Mouse (Mus musculus): ENCODE results near the gene Mrpl46. TPM values are rescaled to one million over a fixed set of nuclear protein-coding genes. Genes with fewer than 3 reads are reported as not detected.

The Mrpl46 gene
- total RNA-seq, 2 experiments from 2014 or later, result 13.0 to 19.3 TPM

DNA sequence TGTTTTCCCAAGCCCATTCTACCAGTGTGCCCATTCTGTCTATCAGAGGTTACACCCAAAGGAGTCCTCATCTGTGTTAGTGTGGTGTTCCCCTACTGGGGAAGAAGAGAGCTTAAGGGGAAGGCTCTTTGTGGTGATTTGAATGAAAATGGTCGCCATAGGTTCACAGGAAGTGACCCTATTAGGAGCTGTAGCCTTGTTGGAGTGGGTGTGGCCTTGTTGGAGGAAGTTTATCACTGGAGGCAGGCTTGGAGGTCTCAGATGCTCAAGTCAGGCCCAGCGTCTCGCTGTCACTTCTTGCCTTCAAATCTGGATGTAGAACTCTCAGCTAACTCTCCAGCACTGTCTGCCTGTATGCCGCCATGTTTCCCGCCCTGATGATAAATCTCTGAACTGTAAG, 12.4 kb downstream of the Mrpl46 start:
- no peak for ATAC-seq (replicated peaks; ENCODE audit: low FRiP score, poor library complexity, severe bottlenecking)

- no peak for ATAC-seq (replicated peaks; ENCODE audit: low FRiP score, poor library complexity, severe bottlenecking)
Measured at GRCm38 (mm10) chr7:78769075-78769652, 14.2 kb downstream of the Mrpl46 start.

GRCm38 (mm10) chr7:78767929-78768531, 15.3 kb downstream of the Mrpl46 start:
- ATAC-seq (replicated peaks; ENCODE audit: low FRiP score, poor library complexity, severe bottlenecking), result no peak

GRCm38 (mm10) chr7:78766019-78766683, 17.2 kb downstream of the Mrpl46 start:
- ATAC-seq (replicated peaks; ENCODE audit: low FRiP score, poor library complexity, severe bottlenecking), result no peak

DNA sequence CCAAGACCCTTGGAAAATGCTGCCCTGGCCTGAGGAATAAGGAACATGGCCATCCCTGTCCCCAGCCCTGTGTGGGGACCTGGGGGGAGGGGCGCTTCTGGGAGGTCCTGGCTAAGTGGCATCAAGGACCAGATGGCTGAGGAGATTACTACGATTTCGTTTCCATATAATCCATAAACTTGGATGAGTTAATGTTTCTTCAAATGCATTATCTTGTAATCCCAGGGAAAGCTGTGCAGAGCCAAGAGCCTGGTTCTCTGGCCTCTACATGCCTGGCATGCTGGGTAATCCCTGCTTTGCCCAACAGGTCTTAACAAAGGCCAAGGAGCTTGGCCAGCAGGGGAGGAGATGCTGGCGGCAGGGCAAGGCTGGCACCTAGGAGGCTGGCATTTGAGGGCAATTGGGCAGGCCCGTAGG, 18.1 kb downstream of the Mrpl46 start:
- no peak for ATAC-seq (replicated peaks; ENCODE audit: low FRiP score, poor library complexity, severe bottlenecking)

DNA sequence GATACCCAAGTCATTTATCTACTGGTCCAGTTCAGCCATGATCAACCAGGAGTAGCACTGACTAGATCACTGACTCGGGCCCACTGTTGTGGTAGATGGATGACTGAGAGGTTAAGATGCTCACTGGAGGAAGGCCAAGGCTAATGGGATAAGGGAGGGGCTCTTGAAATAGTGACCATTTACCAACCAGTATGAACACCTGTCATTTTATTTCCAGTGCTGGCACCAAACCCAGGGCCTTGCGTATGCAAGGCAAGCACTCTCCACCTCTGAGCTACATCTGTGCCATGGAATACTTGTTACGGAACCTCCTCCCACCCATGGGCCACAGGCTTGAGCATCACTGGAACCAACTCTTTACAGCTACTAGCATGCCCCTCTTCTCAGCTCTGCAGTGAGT, 19.5 kb downstream of the Mrpl46 start:
- ATAC-seq (replicated peaks; ENCODE audit: low FRiP score, poor library complexity, severe bottlenecking), result no peak

GRCm38 (mm10) chr7:78754458-78755000, 28.8 kb downstream of the Mrpl46 start:
- ATAC-seq (replicated peaks; ENCODE audit: low FRiP score, poor library complexity, severe bottlenecking), result no peak

GRCm38 (mm10) chr7:78753752-78754457, 29.4 kb downstream of the Mrpl46 start:
- no peak for ATAC-seq (replicated peaks; ENCODE audit: low FRiP score, poor library complexity, severe bottlenecking)

- ATAC-seq (replicated peaks; ENCODE audit: low FRiP score, poor library complexity, severe bottlenecking), result no peak
Measured at GRCm38 (mm10) chr7:78752961-78753360, 30.4 kb downstream of the Mrpl46 start.

GRCm38 (mm10) chr7:78743731-78744385, 39.5 kb downstream of the Mrpl46 start:
- ATAC-seq (replicated peaks; ENCODE audit: low FRiP score, poor library complexity, severe bottlenecking), result no peak

- no peak for ATAC-seq (replicated peaks; ENCODE audit: low FRiP score, poor library complexity, severe bottlenecking)
Measured at GRCm38 (mm10) chr7:78739351-78740000, 43.9 kb downstream of the Mrpl46 start.

- ATAC-seq (replicated peaks; ENCODE audit: low FRiP score, poor library complexity, severe bottlenecking), result no peak
Measured at GRCm38 (mm10) chr7:78737614-78738210, 45.6 kb downstream of the Mrpl46 start, which contains the start of gene Ntrk3. Gene Ntrk3, minus strand, starts transcription at chr7:78738012.

GRCm38 (mm10) chr7:78737196-78737595, 46.1 kb downstream of the Mrpl46 start:
- no peak for ATAC-seq (replicated peaks; ENCODE audit: low FRiP score, poor library complexity, severe bottlenecking)

DNA sequence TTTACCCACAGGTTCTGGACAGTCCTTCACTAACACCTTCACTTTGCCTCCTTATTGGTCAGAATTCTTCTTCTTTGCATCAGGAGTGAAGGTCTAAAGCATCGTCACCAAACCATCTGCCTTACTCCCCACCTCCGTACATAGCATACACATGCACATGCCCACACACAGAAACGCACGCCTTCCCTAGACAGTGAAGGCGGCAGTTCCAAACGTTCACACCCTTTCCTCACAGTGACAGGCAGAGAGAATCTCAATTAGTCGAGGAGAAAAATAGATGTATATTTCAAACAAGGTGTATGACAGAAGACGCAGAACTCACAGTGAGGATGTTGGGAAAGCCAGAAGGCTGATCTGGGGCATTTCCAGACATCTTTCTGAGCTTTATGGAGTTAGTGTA, 51.9 kb downstream of the Mrpl46 start:
- ATAC-seq (replicated peaks; ENCODE audit: low FRiP score, poor library complexity, severe bottlenecking), result no peak

Other genes starting within 250 kb of the Mrpl46 start
- gene Ntrk3, start 45.5 kb downstream of the Mrpl46 start, total RNA-seq (2015; ENCODE audit: low replicate concordance), result not detected in 2 replicates
- gene Ntrk3, start 45.5 kb downstream of the Mrpl46 start, total RNA-seq (2017; ENCODE audit: low replicate concordance), result 0.45 and 1.2 TPM in 2 replicates
- 15.9 and 17.7 TPM in 2 replicates for gene Mrps11, start 412 bp downstream of the Mrpl46 start, total RNA-seq (2015; ENCODE audit: low replicate concordance)
- gene Mrps11, start 412 bp downstream of the Mrpl46 start, total RNA-seq (2017; ENCODE audit: low replicate concordance), result 13.9 and 29.9 TPM in 2 replicates
- 8.0 and 8.6 TPM in 2 replicates for gene Det1, start 63.7 kb upstream of the Mrpl46 start, total RNA-seq (2015; ENCODE audit: low replicate concordance)
- 3.1 and 3.7 TPM in 2 replicates for gene Det1, start 63.7 kb upstream of the Mrpl46 start, total RNA-seq (2017; ENCODE audit: low replicate concordance)
- 5.9 and 6.5 TPM in 2 replicates for gene Aen, start 112.3 kb upstream of the Mrpl46 start, total RNA-seq (2015; ENCODE audit: low replicate concordance)
- gene Aen, start 112.3 kb upstream of the Mrpl46 start, total RNA-seq (2017; ENCODE audit: low replicate concordance), result 5.1 and 9.4 TPM in 2 replicates
- 649 and 766 TPM in 2 replicates for gene Isg20, start 129.9 kb upstream of the Mrpl46 start, total RNA-seq (2015; ENCODE audit: low replicate concordance)
- gene Isg20, start 129.9 kb upstream of the Mrpl46 start, total RNA-seq (2017; ENCODE audit: low replicate concordance), result 322 and 333 TPM in 2 replicates